ENCODE assay signal across 21 mouse cellular contexts in genomic region chr7:65081979-65082777, GRCm38 (mm10).
DNase-seq lines count a peak whose midpoint lies in the region; ATAC-seq and TF ChIP-seq lines count a peak whose summit lies in the region.
"Had no signal": no experiment of that assay in that cellular context is flagged by ENCODE, and none has a peak within 500 bp of the region (broad histone marks: within the 10 kb centered on the region; RNA-seq: fewer than 3 reads in every experiment).

No protein-coding gene starts in this region.

- no peaks in the 10 kb centered on the region for H3K9me3 ChIP-seq in limb, embryonic 11.5 days (ENCODE audit: control insufficient read depth, low read length)
- no peaks in the 10 kb centered on the region for H3K9me3 ChIP-seq in limb, embryonic 10.5 days (replicated peaks)
- H3K9me3 ChIP-seq in neural tube, embryonic 14.5 days (ENCODE audit: control insufficient read depth, low read length) = no peaks in the 10 kb centered on the region
- H3K9me3 ChIP-seq: kidney, embryonic 15.5 days; limb, embryonic 15.5 days; liver, embryonic 15.5 days; midbrain, embryonic 12.5 days had no signal

- H3K36me3 ChIP-seq in limb, embryonic 11.5 days (ENCODE audit: control insufficient read depth, insufficient read depth, low read length) = no peaks in the 10 kb centered on the region
- no peaks in the 10 kb centered on the region for H3K36me3 ChIP-seq in limb, embryonic 10.5 days
- H3K36me3 ChIP-seq in neural tube, embryonic 14.5 days (ENCODE audit: control insufficient read depth, insufficient read depth, low read length) = no peaks in the 10 kb centered on the region
- no peaks in the 10 kb centered on the region for H3K36me3 ChIP-seq in thymus, adult 2 months (ENCODE audit: control insufficient read depth, insufficient read depth, low read length)
- H3K36me3 ChIP-seq: kidney, embryonic 15.5 days; limb, embryonic 15.5 days; liver, embryonic 15.5 days; midbrain, embryonic 12.5 days had no signal

- H3K27me3 ChIP-seq in limb, embryonic 11.5 days (ENCODE audit: control insufficient read depth, insufficient read depth, low read length) = no peaks in the 10 kb centered on the region
- H3K27me3 ChIP-seq in limb, embryonic 10.5 days (ENCODE audit: low read depth, poor library complexity, severe bottlenecking) = no peaks in the 10 kb centered on the region
- H3K27me3 ChIP-seq in neural tube, embryonic 14.5 days (ENCODE audit: control insufficient read depth, insufficient read depth, low read length) = no peaks in the 10 kb centered on the region
- no peaks in the 10 kb centered on the region for H3K27me3 ChIP-seq in thymus, adult 2 months (ENCODE audit: control insufficient read depth, insufficient read depth, low read length)
- H3K27me3 ChIP-seq: kidney, embryonic 15.5 days; limb, embryonic 15.5 days; liver, embryonic 15.5 days; midbrain, embryonic 12.5 days had no signal

- TF ChIP-seq POLR2A in thymus, adult 2 months (IDR thresholded peaks at IDR 0.05; ENCODE audit: control insufficient read depth, extremely low read depth, insufficient read depth, low read length, poor library complexity) = no peak

- WGBS in limb, embryonic 11.5 days = 52% methylated on average over 6 of the region's 6 CpGs
- 57% methylated on average over 6 of the region's 6 CpGs for WGBS in limb, embryonic 10.5 days
- WGBS in neural tube, embryonic 14.5 days = 42% methylated on average over 6 of the region's 6 CpGs
- WGBS in thymus, adult 2 months = 77% methylated on average over 6 of the region's 6 CpGs

- ATAC-seq in limb, embryonic 11.5 days (ENCODE audit: insufficient number of reproducible peaks, low FRiP score, low TSS enrichment, low read depth) = no peak
- ATAC-seq in neural tube, embryonic 14.5 days (ENCODE audit: low read depth) = no peak
- ATAC-seq: forebrain, postnatal 0 days; intestine, embryonic 16.5 days had no signal

- H3K4me3 ChIP-seq in limb, embryonic 11.5 days (ENCODE audit: low read depth, low read length) = no peak overlapping the region
- H3K4me3 ChIP-seq in limb, embryonic 10.5 days = no peak overlapping the region
- no peak overlapping the region for H3K4me3 ChIP-seq in neural tube, embryonic 14.5 days (ENCODE audit: low read depth, low read length)
- H3K4me3 ChIP-seq in thymus, adult 2 months (ENCODE audit: control insufficient read depth, insufficient read depth, low read length) = no peak overlapping the region
- H3K4me3 ChIP-seq: kidney, embryonic 15.5 days; limb, embryonic 15.5 days; liver, embryonic 15.5 days; midbrain, embryonic 12.5 days had no signal

- peak; percentile 44 for DNase-seq in heart, adult 11 months
- DNase-seq in heart, postnatal 14 days = no peak
- DNase-seq in limb, embryonic 11.5 days (ENCODE audit: low spot score) = peak; percentile 29
- DNase-seq in limb, embryonic 10.5 days (ENCODE audit: low spot score) = no peak
- no peak for DNase-seq in neural tube, embryonic 10.5 days (ENCODE audit: extremely low spot score, low spot score)
- peak; percentile 24 for DNase-seq in retina, embryonic 14.5 days (ENCODE audit: low spot score)
- no peak for DNase-seq in thymus, adult 2 months
- DNase-seq: adrenal gland, adult 2 months; B cell, adult 2 months; cerebellum, adult 2 months; cerebellum, postnatal 36 days; forebrain, postnatal 0 days; lung, postnatal 36 days; thymus, postnatal 36 days had no signal

- peaks cover 3% of the 10 kb centered on the region; the same call in 1 of the 2 replicates for H3K4me1 ChIP-seq in limb, embryonic 11.5 days (ENCODE audit: control insufficient read depth, insufficient read depth, low read length)
- H3K4me1 ChIP-seq in limb, embryonic 10.5 days = peaks cover 8% of the 10 kb centered on the region
- H3K4me1 ChIP-seq in neural tube, embryonic 14.5 days (ENCODE audit: control insufficient read depth, insufficient read depth, low read length) = peaks cover 6% of the 10 kb centered on the region; the same call in 1 of the 2 replicates
- no peaks in the 10 kb centered on the region for H3K4me1 ChIP-seq in thymus, adult 2 months (replicated peaks; ENCODE audit: control insufficient read depth, insufficient read depth, low read length)
- H3K4me1 ChIP-seq: kidney, embryonic 15.5 days; liver, embryonic 15.5 days had no signal

- H3K9ac ChIP-seq in limb, embryonic 11.5 days (ENCODE audit: low read length) = no peak overlapping the region
- no peak overlapping the region for H3K9ac ChIP-seq in neural tube, embryonic 14.5 days (replicated peaks; ENCODE audit: low read depth, low read length)
- H3K9ac ChIP-seq: forebrain, postnatal 0 days; hindbrain, embryonic 14.5 days; kidney, embryonic 15.5 days; limb, embryonic 15.5 days; liver, embryonic 15.5 days; midbrain, embryonic 12.5 days had no signal

- H3K4me2 ChIP-seq in limb, embryonic 11.5 days (ENCODE audit: low read depth, severe bottlenecking) = no peak overlapping the region
- H3K4me2 ChIP-seq in neural tube, embryonic 14.5 days (ENCODE audit: low read depth, low read length) = no peak overlapping the region
- H3K4me2 ChIP-seq: hindbrain, embryonic 14.5 days; kidney, embryonic 15.5 days; limb, embryonic 15.5 days; liver, embryonic 15.5 days; midbrain, embryonic 12.5 days had no signal

- intact Hi-C loops in heart, postnatal 14 days (cut with DNase I) = no loop called here

- no peak for TF ChIP-seq CTCF in thymus, adult 2 months (IDR thresholded peaks at IDR 0.05; ENCODE audit: borderline replicate concordance, control insufficient read depth, extremely low read depth, insufficient read depth, low read length, poor library complexity)

- H3K27ac ChIP-seq in limb, embryonic 11.5 days (replicated peaks; ENCODE audit: low read depth, low read length) = no peak overlapping the region
- no peak overlapping the region for H3K27ac ChIP-seq in limb, embryonic 10.5 days
- 0 out of 2 replicates have a peak overlapping the region, but pooled peaks have one; percentile 5 for H3K27ac ChIP-seq in neural tube, embryonic 14.5 days (ENCODE audit: low read depth, low read length)
- H3K27ac ChIP-seq in thymus, adult 2 months (ENCODE audit: control insufficient read depth, insufficient read depth, low read length) = no peak overlapping the region
- H3K27ac ChIP-seq: hindbrain, embryonic 14.5 days; kidney, embryonic 15.5 days; limb, embryonic 15.5 days; liver, embryonic 15.5 days; midbrain, embryonic 12.5 days had no signal

Comparison
In these comparisons a context has a peak if more than half of its experiments do, and no peak if none do; other contexts are left out.
1. DNase-seq: peak in heart, adult 11 months (single experiment), limb, embryonic 11.5 days (single experiment) and retina, embryonic 14.5 days (single experiment); none in heart, postnatal 14 days (0 of 2), limb, embryonic 10.5 days (single experiment), neural tube, embryonic 10.5 days (single experiment) and thymus, adult 2 months (single experiment).